Mouse (Mus musculus) bone marrow, adult 2 months (tissue): ENCODE measurements around the gene Slc12a4.

Experiments
- CTCF ChIP-seq: fragments of 200-500 bp; IDR thresholded peaks from 2 replicates; pipeline ENCODE4 v1.5.1; 2011; ENCODE audit warnings: low read length, control low read depth; ENCODE audit not compliant: control insufficient read depth, insufficient read depth
- POLR2A ChIP-seq: fragments of 200-500 bp; IDR thresholded peaks from 2 replicates; pipeline ENCODE4 v1.6.1; 2011; ENCODE audit warnings: low read depth, mild to moderate bottlenecking, control low read depth, low read length, borderline replicate concordance; ENCODE audit not compliant: control insufficient read depth

DNA sequence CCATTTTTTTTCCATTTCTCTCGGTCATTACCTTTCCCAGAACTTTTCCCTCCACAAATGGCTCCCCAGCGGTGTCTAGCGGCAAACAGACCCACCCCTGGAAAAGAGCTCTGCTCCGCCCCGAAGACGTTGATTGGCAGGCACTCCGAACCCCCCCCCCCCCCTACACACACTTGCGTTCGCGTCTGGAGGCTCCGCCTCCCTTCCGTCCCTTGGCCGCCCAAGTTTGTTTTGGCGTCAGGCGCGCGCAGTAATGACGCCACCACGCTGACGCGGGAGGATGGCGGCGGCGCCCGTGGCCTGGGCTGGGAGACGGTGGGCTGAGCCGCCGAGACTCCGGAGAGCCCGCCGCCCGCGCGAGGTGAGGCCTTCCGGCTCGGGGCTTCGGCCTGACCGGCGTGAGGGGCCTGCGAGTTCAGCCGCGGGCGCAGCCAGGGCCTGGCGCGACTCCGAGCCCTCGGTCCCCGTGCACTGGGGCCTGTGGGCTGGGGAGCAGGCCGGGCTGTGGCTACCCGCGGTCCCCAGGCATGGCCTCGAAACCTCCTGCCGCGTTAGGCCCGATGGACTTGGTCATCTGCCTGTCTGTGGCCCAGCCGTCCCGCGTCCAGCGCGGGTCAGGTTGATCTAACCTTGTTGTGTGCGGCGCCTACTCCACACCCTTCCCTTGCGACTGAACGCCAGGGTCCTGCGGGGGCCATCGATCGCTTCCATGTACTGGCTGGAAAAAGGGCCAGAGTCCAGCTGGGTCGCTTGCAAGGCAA is 65.5 kb downstream of the Slc12a4 start, which contains the start of gene Pskh1:
- TF ChIP-seq CTCF (no peak), POLR2A (peak; percentile 80; the same call in 1 of the 2 replicates)
